Mouse (Mus musculus): ENCODE data around the gene Psg16. TPM values are rescaled to one million over a fixed set of nuclear protein-coding genes. Genes with fewer than 3 reads are reported as not detected.
A peak's percentile ranks its signal among the peaks of the same experiment; 100 is the strongest.

Psg16 gene
- polyA plus RNA-seq (2011; ENCODE audit: insufficient read depth, insufficient read length, low read depth, missing spikeins): 0.29 and 3.3 TPM in 2 replicates

GRCm38 (mm10) chr7:17073904-17074615 is at the start of gene Psg16:
Gene Psg16, plus strand, starts transcription at chr7:17074040.
- Histone ChIP-seq H3K9me3 (replicated peaks; ENCODE audit: control insufficient read depth, insufficient read depth, low read length, poor library complexity, severe bottlenecking) (no peaks in the 10 kb centered on the region; the same call in 1 of the 2 replicates), H3K4me3 (ENCODE audit: low read depth, low read length) (no peak within 1 kb of the TSS), H3K27ac (ENCODE audit: insufficient read depth, low read length) (no peak within 1 kb of the TSS), H3K9ac (ENCODE audit: low read depth, poor library complexity, severe bottlenecking) (no peak within 1 kb of the TSS), H3K36me3 (ENCODE audit: control insufficient read depth, insufficient read depth, low read length, poor library complexity, severe bottlenecking) (no peaks in the 10 kb centered on the region), H3K4me1 (ENCODE audit: control insufficient read depth, insufficient read depth, low read length) (no peaks in the 10 kb centered on the region), H3K27me3 (ENCODE audit: control insufficient read depth, insufficient read depth, low read length, poor library complexity, severe bottlenecking) (no peaks in the 10 kb centered on the region)
- TF ChIP-seq POLR2A (IDR thresholded peaks at IDR 0.05; ENCODE audit: insufficient read depth, low read length) (no peak), CTCF (IDR thresholded peaks at IDR 0.05; ENCODE audit: low read depth, low read length) (peak; percentile 89)

- H3K27ac ChIP-seq (ENCODE audit: insufficient read depth, low read length): no peak overlapping the region
- no peak overlapping the region for H3K9ac ChIP-seq (ENCODE audit: low read depth, poor library complexity, severe bottlenecking)
Measured at GRCm38 (mm10) chr7:17024141-17024540, 49.7 kb upstream of the Psg16 start.

GRCm38 (mm10) chr7:17024814-17025504 is 48.9 kb upstream of the Psg16 start:
- Histone ChIP-seq H3K9ac (ENCODE audit: low read depth, poor library complexity, severe bottlenecking) (0 out of 2 replicates have a peak overlapping the region, but pooled peaks have one; percentile 78), H3K9me3 (replicated peaks; ENCODE audit: control insufficient read depth, insufficient read depth, low read length, poor library complexity, severe bottlenecking) (no peaks in the 10 kb centered on the region), H3K27ac (ENCODE audit: insufficient read depth, low read length) (no peak overlapping the region), H3K4me3 (ENCODE audit: low read depth, low read length) (no peak overlapping the region), H3K36me3 (ENCODE audit: control insufficient read depth, insufficient read depth, low read length, poor library complexity, severe bottlenecking) (peaks cover 15% of the 10 kb centered on the region), H3K4me1 (ENCODE audit: control insufficient read depth, insufficient read depth, low read length) (peaks cover 2% of the 10 kb centered on the region), H3K27me3 (ENCODE audit: control insufficient read depth, insufficient read depth, low read length, poor library complexity, severe bottlenecking) (no peaks in the 10 kb centered on the region)
- TF ChIP-seq CTCF (IDR thresholded peaks at IDR 0.05; ENCODE audit: low read depth, low read length) (no peak), EP300 (IDR thresholded peaks at IDR 0.05; ENCODE audit: insufficient read depth, low read depth, low read length) (no peak), POLR2A (IDR thresholded peaks at IDR 0.05; ENCODE audit: insufficient read depth, low read length) (no peak)

More at GRCm38 (mm10) chr7:17024141-17024540, 49.7 kb upstream of the Psg16 start:
- Histone ChIP-seq H3K4me1 (ENCODE audit: control insufficient read depth, insufficient read depth, low read length) (peaks cover 2% of the 10 kb centered on the region), H3K36me3 (ENCODE audit: control insufficient read depth, insufficient read depth, low read length, poor library complexity, severe bottlenecking) (peaks cover 18% of the 10 kb centered on the region), H3K9me3 (replicated peaks; ENCODE audit: control insufficient read depth, insufficient read depth, low read length, poor library complexity, severe bottlenecking) (no peaks in the 10 kb centered on the region), H3K4me3 (ENCODE audit: low read depth, low read length) (no peak overlapping the region), H3K27me3 (ENCODE audit: control insufficient read depth, insufficient read depth, low read length, poor library complexity, severe bottlenecking) (no peaks in the 10 kb centered on the region)
- TF ChIP-seq POLR2A (IDR thresholded peaks at IDR 0.05; ENCODE audit: insufficient read depth, low read length) (no peak), CTCF (IDR thresholded peaks at IDR 0.05; ENCODE audit: low read depth, low read length) (no peak), EP300 (IDR thresholded peaks at IDR 0.05; ENCODE audit: insufficient read depth, low read depth, low read length) (no peak)

GRCm38 (mm10) chr7:17025505-17025894 is 48.3 kb upstream of the Psg16 start:
- H3K27ac ChIP-seq (ENCODE audit: insufficient read depth, low read length): no peak overlapping the region
- no peaks in the 10 kb centered on the region for H3K27me3 ChIP-seq (ENCODE audit: control insufficient read depth, insufficient read depth, low read length, poor library complexity, severe bottlenecking)
- peaks cover 2% of the 10 kb centered on the region for H3K4me1 ChIP-seq (ENCODE audit: control insufficient read depth, insufficient read depth, low read length)
- H3K9me3 ChIP-seq (replicated peaks; ENCODE audit: control insufficient read depth, insufficient read depth, low read length, poor library complexity, severe bottlenecking): no peaks in the 10 kb centered on the region
- H3K36me3 ChIP-seq (ENCODE audit: control insufficient read depth, insufficient read depth, low read length, poor library complexity, severe bottlenecking): peaks cover 13% of the 10 kb centered on the region
- no peak overlapping the region; the same call in 1 of the 2 replicates for H3K4me3 ChIP-seq (ENCODE audit: low read depth, low read length)
- no peak for TF ChIP-seq EP300 (IDR thresholded peaks at IDR 0.05; ENCODE audit: insufficient read depth, low read depth, low read length)
- TF ChIP-seq POLR2A (IDR thresholded peaks at IDR 0.05; ENCODE audit: insufficient read depth, low read length): no peak
- no peak for TF ChIP-seq CTCF (IDR thresholded peaks at IDR 0.05; ENCODE audit: low read depth, low read length)
- H3K9ac ChIP-seq (ENCODE audit: low read depth, poor library complexity, severe bottlenecking): 0 out of 2 replicates have a peak overlapping the region, but pooled peaks have one; percentile 78

- H3K27ac ChIP-seq (ENCODE audit: insufficient read depth, low read length): no peak overlapping the region
- peak overlapping the region; percentile 83 for H3K4me3 ChIP-seq (ENCODE audit: low read depth, low read length)
- peaks cover 13% of the 10 kb centered on the region for H3K36me3 ChIP-seq (ENCODE audit: control insufficient read depth, insufficient read depth, low read length, poor library complexity, severe bottlenecking)
- peak overlapping the region; percentile 78 for H3K9ac ChIP-seq (ENCODE audit: low read depth, poor library complexity, severe bottlenecking)
- TF ChIP-seq CTCF (IDR thresholded peaks at IDR 0.05; ENCODE audit: low read depth, low read length) (no peak), POLR2A (IDR thresholded peaks at IDR 0.05; ENCODE audit: insufficient read depth, low read length) (no peak), EP300 (IDR thresholded peaks at IDR 0.05; ENCODE audit: insufficient read depth, low read depth, low read length) (no peak)
- H3K9me3 ChIP-seq (replicated peaks; ENCODE audit: control insufficient read depth, insufficient read depth, low read length, poor library complexity, severe bottlenecking): no peaks in the 10 kb centered on the region
- no peaks in the 10 kb centered on the region for H3K27me3 ChIP-seq (ENCODE audit: control insufficient read depth, insufficient read depth, low read length, poor library complexity, severe bottlenecking)
- peaks cover 2% of the 10 kb centered on the region for H3K4me1 ChIP-seq (ENCODE audit: control insufficient read depth, insufficient read depth, low read length)
Measured at GRCm38 (mm10) chr7:17025896-17026622, 47.8 kb upstream of the Psg16 start.
